Mouse (Mus musculus): ENCODE data around the gene Mau2. TPM values are rescaled to one million over a fixed set of nuclear protein-coding genes. Genes with fewer than 3 reads are reported as not detected.
A peak's percentile ranks its signal among the peaks of the same experiment; 100 is the strongest.
"Not testable (repeated sequence)": the region's sequence is repeated elsewhere in the genome, so short reads cannot be mapped to it uniquely, and the experiment has no call there.

Mau2 gene
- polyA plus RNA-seq, 1 experiment = 31.6 TPM

- TF ChIP-seq CTCF (IDR thresholded peaks at IDR 0.05; ENCODE audit: borderline replicate concordance, insufficient read depth, low read length) = no peak
- TF ChIP-seq POLR2A (IDR thresholded peaks at IDR 0.05; ENCODE audit: low read depth, low read length) = no peak
- Histone ChIP-seq H3K27ac (ENCODE audit: insufficient read depth, low read length) (no peak overlapping the region), H3K4me3 (ENCODE audit: insufficient read depth, low read length) (no peak overlapping the region), H3K4me1 (ENCODE audit: control insufficient read depth, insufficient read depth, low read length) (no peaks in the 10 kb centered on the region)
Observed at GRCm38 (mm10) chr8:70073682-70074081, 31.1 kb upstream of the Mau2 start.

- no peaks in the 10 kb centered on the region for H3K4me1 ChIP-seq (ENCODE audit: control insufficient read depth, insufficient read depth, low read length)
- TF ChIP-seq POLR2A (IDR thresholded peaks at IDR 0.05; ENCODE audit: low read depth, low read length) (no peak), CTCF (IDR thresholded peaks at IDR 0.05; ENCODE audit: borderline replicate concordance, insufficient read depth, low read length) (no peak)
- no peak overlapping the region for H3K4me3 ChIP-seq (ENCODE audit: insufficient read depth, low read length)
- no peak overlapping the region for H3K27ac ChIP-seq (ENCODE audit: insufficient read depth, low read length)
Observed at GRCm38 (mm10) chr8:70073120-70073519, 30.6 kb upstream of the Mau2 start.

GRCm38 (mm10) chr8:70072441-70073069, 30.0 kb upstream of the Mau2 start, which contains the start of gene Tm6sf2:
Tm6sf2 (plus strand) TSS chr8:70072924.
- TF ChIP-seq POLR2A (IDR thresholded peaks at IDR 0.05; ENCODE audit: low read depth, low read length) = no peak
- no peak for TF ChIP-seq CTCF (IDR thresholded peaks at IDR 0.05; ENCODE audit: borderline replicate concordance, insufficient read depth, low read length)
- Histone ChIP-seq H3K27ac (ENCODE audit: insufficient read depth, low read length) (no peak within 1 kb of the TSS), H3K4me1 (ENCODE audit: control insufficient read depth, insufficient read depth, low read length) (no peaks in the 10 kb centered on the region), H3K4me3 (ENCODE audit: insufficient read depth, low read length) (no peak within 1 kb of the TSS)

- Histone ChIP-seq H3K4me1 (ENCODE audit: control insufficient read depth, insufficient read depth, low read length) (no peaks in the 10 kb centered on the region), H3K27ac (ENCODE audit: insufficient read depth, low read length) (no peak overlapping the region), H3K4me3 (ENCODE audit: insufficient read depth, low read length) (no peak overlapping the region)
- TF ChIP-seq POLR2A (IDR thresholded peaks at IDR 0.05; ENCODE audit: low read depth, low read length) (no peak), CTCF (IDR thresholded peaks at IDR 0.05; ENCODE audit: borderline replicate concordance, insufficient read depth, low read length) (no peak)
Observed at GRCm38 (mm10) chr8:70071836-70072440, 29.4 kb upstream of the Mau2 start.

- H3K27ac ChIP-seq (ENCODE audit: insufficient read depth, low read length) = no peak overlapping the region
- no peaks in the 10 kb centered on the region for H3K4me1 ChIP-seq (ENCODE audit: control insufficient read depth, insufficient read depth, low read length)
- TF ChIP-seq POLR2A (IDR thresholded peaks at IDR 0.05; ENCODE audit: low read depth, low read length) (no peak), CTCF (IDR thresholded peaks at IDR 0.05; ENCODE audit: borderline replicate concordance, insufficient read depth, low read length) (no peak)
- H3K4me3 ChIP-seq (ENCODE audit: insufficient read depth, low read length) = no peak overlapping the region
Observed at GRCm38 (mm10) chr8:70057721-70058120, 15.2 kb upstream of the Mau2 start.

- not testable (repeated sequence) for H3K4me1 ChIP-seq (ENCODE audit: control insufficient read depth, insufficient read depth, low read length); H3K27ac ChIP-seq (ENCODE audit: insufficient read depth, low read length); H3K4me3 ChIP-seq (ENCODE audit: insufficient read depth, low read length)
Observed at GRCm38 (mm10) chr8:70050434-70050833, 7.9 kb upstream of the Mau2 start.

GRCm38 (mm10) chr8:70049662-70050061, 7.1 kb upstream of the Mau2 start:
- Histone ChIP-seq H3K4me1 (ENCODE audit: control insufficient read depth, insufficient read depth, low read length) (peaks cover 2% of the 10 kb centered on the region; the same call in 1 of the 2 replicates), H3K27ac (ENCODE audit: insufficient read depth, low read length) (no peak overlapping the region), H3K4me3 (ENCODE audit: insufficient read depth, low read length) (no peak overlapping the region)
- TF ChIP-seq CTCF (IDR thresholded peaks at IDR 0.05; ENCODE audit: borderline replicate concordance, insufficient read depth, low read length) = no peak
- no peak for TF ChIP-seq POLR2A (IDR thresholded peaks at IDR 0.05; ENCODE audit: low read depth, low read length)

- TF ChIP-seq POLR2A (IDR thresholded peaks at IDR 0.05; ENCODE audit: low read depth, low read length) (no peak), CTCF (IDR thresholded peaks at IDR 0.05; ENCODE audit: borderline replicate concordance, insufficient read depth, low read length) (no peak)
- Histone ChIP-seq H3K4me1 (ENCODE audit: control insufficient read depth, insufficient read depth, low read length) (peaks cover 5% of the 10 kb centered on the region), H3K4me3 (ENCODE audit: insufficient read depth, low read length) (peak overlapping the region; percentile 81), H3K27ac (ENCODE audit: insufficient read depth, low read length) (no peak overlapping the region)
Observed at GRCm38 (mm10) chr8:70043996-70044395, 1.5 kb upstream of the Mau2 start.

- no peak overlapping the region for H3K27ac ChIP-seq (ENCODE audit: insufficient read depth, low read length)
- TF ChIP-seq CTCF (IDR thresholded peaks at IDR 0.05; ENCODE audit: borderline replicate concordance, insufficient read depth, low read length) (no peak), POLR2A (IDR thresholded peaks at IDR 0.05; ENCODE audit: low read depth, low read length) (no peak)
- H3K4me3 ChIP-seq (ENCODE audit: insufficient read depth, low read length) = peak overlapping the region; percentile 81
- H3K4me1 ChIP-seq (ENCODE audit: control insufficient read depth, insufficient read depth, low read length) = peaks cover 2% of the 10 kb centered on the region
Observed at GRCm38 (mm10) chr8:70041885-70042546, 518 bp downstream of the Mau2 start.

- no peak overlapping the region for H3K4me3 ChIP-seq (ENCODE audit: insufficient read depth, low read length)
- H3K27ac ChIP-seq (ENCODE audit: insufficient read depth, low read length) = no peak overlapping the region
- TF ChIP-seq POLR2A (IDR thresholded peaks at IDR 0.05; ENCODE audit: low read depth, low read length) (no peak), CTCF (IDR thresholded peaks at IDR 0.05; ENCODE audit: borderline replicate concordance, insufficient read depth, low read length) (no peak)
- peaks cover 2% of the 10 kb centered on the region for H3K4me1 ChIP-seq (ENCODE audit: control insufficient read depth, insufficient read depth, low read length)
Observed at GRCm38 (mm10) chr8:70037994-70038393, 4.5 kb downstream of the Mau2 start.

Measured in embryonic fibroblast, embryonic 13.5 days (primary cell).